Mouse (Mus musculus) kidney, adult 2 months (tissue): ENCODE measurements at regions not wholly inside any gene's neighbourhood (a gene's known extent, or its start where the extent isn't known, plus 50 kb on each side); places are given as distances from the start of the nearest gene placed in this dataset.

ENCODE experiments used
- CTCF ChIP-seq: fragments of 200-500 bp; conservative IDR thresholded peaks from 2 replicates; pipeline ENCODE4 v1.5.1; 2011; ENCODE audit warnings: low read depth, mild to moderate bottlenecking, control low read depth, low read length, moderate library complexity, mixed read lengths; ENCODE audit not compliant: insufficient read depth, insufficient read length
- POLR2A ChIP-seq: fragments of 200-500 bp; IDR thresholded peaks from one replicate; pipeline ENCODE4 v1.6.1; 2011; ENCODE audit warnings: low read depth, low read length, control low read depth

DNA sequence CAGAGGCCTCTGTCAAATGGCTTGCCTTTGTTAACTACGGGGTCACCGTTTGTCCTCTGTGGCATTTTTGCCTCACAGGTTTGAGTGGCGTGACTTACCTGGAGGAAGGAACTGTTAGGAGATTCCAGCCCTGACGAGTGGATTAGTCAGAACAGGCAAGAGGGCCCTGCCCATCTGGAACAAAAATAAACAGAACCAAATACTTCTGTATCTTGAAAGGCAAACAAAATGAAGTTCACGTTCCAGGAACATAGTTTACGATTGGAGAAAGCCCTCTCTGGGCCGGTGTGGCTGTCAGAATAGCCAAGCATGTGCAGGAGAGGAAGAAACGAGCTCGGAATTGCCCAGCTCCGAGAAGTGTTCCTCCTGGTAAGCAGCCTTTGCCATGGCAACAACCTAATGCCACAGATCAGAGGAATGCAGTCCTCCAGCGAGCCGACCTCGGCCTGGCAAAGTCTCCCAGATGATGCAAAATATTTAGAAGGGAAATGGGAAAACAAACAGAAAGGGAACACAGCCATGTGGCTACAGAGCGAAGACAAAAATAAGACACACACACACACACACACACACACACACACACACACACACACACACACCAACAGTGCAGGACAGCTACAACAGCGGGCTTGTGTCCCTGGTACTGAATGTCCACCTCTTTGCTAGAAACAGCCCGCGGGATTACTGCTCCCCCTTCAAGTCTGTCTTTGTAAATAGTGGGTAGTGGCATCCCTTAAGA lies 106.5 kb downstream of the Tes start:
- TF ChIP-seq CTCF = no peak
- TF ChIP-seq POLR2A = no peak
